Mouse (Mus musculus) bone marrow, adult 2 months (tissue): ENCODE results near the gene Gm9789. TPM values are rescaled to one million over a fixed set of nuclear protein-coding genes. Genes with fewer than 3 reads are reported as not detected.
"Not testable (repeated sequence)": the region's sequence is repeated elsewhere in the genome, so short reads cannot be mapped to it uniquely, and the experiment has no call there.

ENCODE experiments used
- H3K27ac ChIP-seq: fragments of 200-500 bp; 2 replicates; pipeline ENCODE4 v1.5.1; 2012; ENCODE audit warnings: low read depth, mild to moderate bottlenecking, control low read depth, inconsistent platforms, low read length; ENCODE audit not compliant: control insufficient read depth, poor library complexity, insufficient read depth
- H3K4me1 ChIP-seq: fragments of 200-500 bp; 2 replicates; pipeline ENCODE4 v1.6.1; 2011; ENCODE audit warnings: low read length; ENCODE audit not compliant: control insufficient read depth, insufficient read depth
- H3K4me3 ChIP-seq: fragments of 200-500 bp; replicated peaks from 2 replicates; pipeline ENCODE3; 2011; ENCODE audit warnings: mild to moderate bottlenecking, low read depth, low read length, control low read depth; ENCODE audit not compliant: control insufficient read depth
- CTCF ChIP-seq: fragments of 200-500 bp; IDR thresholded peaks from 2 replicates; pipeline ENCODE4 v1.5.1; 2011; ENCODE audit warnings: low read length, control low read depth; ENCODE audit not compliant: control insufficient read depth, insufficient read depth
- POLR2A ChIP-seq: fragments of 200-500 bp; IDR thresholded peaks from 2 replicates; pipeline ENCODE4 v1.6.1; 2011; ENCODE audit warnings: low read depth, mild to moderate bottlenecking, control low read depth, low read length, borderline replicate concordance; ENCODE audit not compliant: control insufficient read depth
- WGBS: fragments of 180-500 bp; shearing (Covaris S2); methylation state at CpG from one replicate; pipeline ENCODE4 v1.1.7; 2018; 5-methylcytosine and 5-hydroxymethylcytosine counted together
- polyA plus RNA-seq: library from polyadenylated mRNA; stranded (reverse); fragments of >200 nt; gene quantifications from 2 replicates; pipeline ENCODE4 v1.2.4, GENCODE M21; 2011; ENCODE audit warnings: low replicate concordance; ENCODE audit not compliant: missing spikeins, insufficient read depth, insufficient read length

The Gm9789 gene
- not detected in 2 replicates for polyA plus RNA-seq

DNA sequence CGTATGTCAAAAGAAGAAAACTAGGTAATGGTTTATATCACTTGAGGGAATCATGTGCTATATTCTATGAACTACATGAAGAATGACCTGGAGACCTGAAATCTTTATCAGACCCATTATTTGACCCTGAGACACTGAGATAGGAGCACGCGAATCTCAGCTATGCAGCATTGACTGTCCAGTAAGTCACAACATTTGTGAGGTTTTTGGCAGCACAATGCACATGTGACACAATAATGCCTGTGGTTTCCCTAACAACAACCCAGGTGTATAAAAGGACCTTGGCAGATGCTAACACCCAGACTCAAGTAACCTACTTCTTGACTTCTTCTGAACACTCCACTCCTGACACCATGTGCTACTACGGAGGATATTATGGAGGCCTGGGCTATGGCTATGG lies at the start of gene Gm9789:
Gene Gm9789, plus strand, starts transcription at position 301 of the 400 bp plus-strand sequence.
- 74% methylated on average over 4 of the region's 4 CpGs for WGBS
- no peak within 1 kb of the TSS for H3K27ac ChIP-seq
- TF ChIP-seq CTCF (no peak), POLR2A (no peak)
- no peak within 1 kb of the TSS for H3K4me3 ChIP-seq
- H3K4me1 ChIP-seq: no peaks in the 10 kb centered on the region

DNA sequence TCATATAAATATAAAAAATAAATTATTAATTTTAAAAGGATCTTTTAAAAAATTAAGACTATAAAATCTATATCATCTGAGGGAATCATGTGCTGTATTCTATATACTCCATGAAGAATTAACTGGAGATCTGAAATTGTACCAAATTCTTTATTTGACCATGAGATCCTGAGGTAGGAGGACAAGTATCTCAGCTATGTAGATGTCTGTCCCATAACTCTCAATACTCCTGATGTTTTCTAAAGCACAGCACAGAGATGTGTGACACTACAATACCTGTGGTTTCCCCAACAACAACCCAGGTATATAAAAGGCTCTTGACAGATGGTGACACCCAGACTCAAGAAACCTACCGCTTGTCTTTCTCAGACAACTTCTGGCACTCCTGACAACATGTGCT lies 17.2 kb upstream of the Gm9789 start, which contains the start of gene Gm6358:
Gene Gm6358, plus strand, starts transcription at position 301 of the 400 bp plus-strand sequence.
- 90% methylated on average over 1 of the region's 1 CpGs for WGBS
- Histone ChIP-seq H3K27ac (no peak within 1 kb of the TSS), H3K4me3 (no peak within 1 kb of the TSS), H3K4me1 (no peaks in the 10 kb centered on the region)
- TF ChIP-seq POLR2A (no peak), CTCF (no peak)

DNA sequence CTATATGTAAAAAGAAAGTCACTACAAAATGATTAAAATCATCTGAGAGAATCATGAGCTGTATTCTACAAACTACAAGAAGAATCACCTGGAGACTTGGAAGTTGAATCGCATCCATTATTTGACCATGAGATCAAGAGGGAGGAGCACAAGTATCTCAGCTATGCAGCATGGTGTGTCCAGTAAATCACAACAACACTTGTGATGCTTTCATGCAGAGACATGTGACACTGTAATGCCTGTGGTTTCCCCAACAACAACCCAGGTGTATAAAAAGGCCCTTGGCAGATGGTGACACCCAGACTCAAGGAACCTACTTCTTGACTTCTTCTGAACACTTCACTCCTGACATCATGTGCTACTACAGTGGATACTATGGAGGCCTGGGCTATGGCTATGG lies 7.0 kb upstream of the Gm9789 start, which contains the start of gene Gm10061:
Gene Gm10061, plus strand, starts transcription at position 301 of the 400 bp plus-strand sequence.
- WGBS: 79% methylated on average over 1 of the region's 1 CpGs

DNA sequence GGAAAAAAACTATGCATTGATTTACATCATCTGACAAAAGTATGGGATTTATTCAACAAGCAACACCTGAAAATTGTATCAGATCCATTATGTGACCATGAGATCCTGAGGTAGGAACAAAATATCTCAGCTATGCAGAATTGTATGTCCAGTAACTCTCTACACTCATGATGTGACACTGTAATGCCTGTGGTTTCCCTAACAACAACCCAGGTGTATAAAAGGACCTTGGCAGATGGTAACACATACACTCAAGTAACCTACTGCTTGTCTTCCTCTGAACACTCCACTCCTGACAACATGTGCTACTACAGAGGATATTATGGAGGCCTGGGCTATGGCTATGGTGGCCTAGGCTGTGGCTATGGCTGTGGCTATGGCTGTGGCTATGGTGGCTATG lies 11.4 kb downstream of the Gm9789 start, which contains the start of gene Gm7735:
Gene Gm7735, plus strand, starts transcription at position 301 of the 400 bp plus-strand sequence.
- not testable (repeated sequence) for H3K27ac ChIP-seq, H3K4me1 ChIP-seq, H3K4me3 ChIP-seq

More for the DNA sequence above, 7.0 kb upstream of the Gm9789 start, which contains the start of gene Gm10061:
- Histone ChIP-seq H3K4me3 (no peak within 1 kb of the TSS), H3K4me1 (no peaks in the 10 kb centered on the region), H3K27ac (no peak within 1 kb of the TSS)
- TF ChIP-seq POLR2A (no peak), CTCF (no peak)

DNA sequence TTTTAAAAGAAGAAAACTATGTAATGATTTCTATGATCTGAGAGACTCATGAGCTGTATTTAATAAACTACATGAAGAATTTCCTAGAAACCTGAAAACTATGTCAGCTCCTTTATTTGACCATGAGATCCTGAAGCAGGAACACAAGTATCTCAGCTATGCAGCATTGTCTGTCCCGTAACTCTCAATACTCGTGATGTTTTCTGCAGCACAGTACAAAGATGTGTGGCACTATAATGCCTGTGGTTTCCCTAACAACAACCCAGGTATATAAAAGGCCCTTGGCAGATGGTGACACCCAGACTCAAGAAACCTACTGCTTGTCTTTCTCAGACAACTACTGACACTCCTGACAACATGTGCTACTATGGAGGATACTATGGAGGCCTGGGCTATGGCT lies 16.7 kb downstream of the Gm9789 start, which contains the start of gene 1110057P08Rik:
Gene 1110057P08Rik, plus strand, starts transcription at position 301 of the 400 bp plus-strand sequence.
- no peak within 1 kb of the TSS for H3K27ac ChIP-seq
- no peaks in the 10 kb centered on the region for H3K4me1 ChIP-seq
- no peak for TF ChIP-seq POLR2A
- TF ChIP-seq CTCF: no peak
- H3K4me3 ChIP-seq: no peak within 1 kb of the TSS
- 58% methylated on average over 2 of the region's 2 CpGs for WGBS

DNA sequence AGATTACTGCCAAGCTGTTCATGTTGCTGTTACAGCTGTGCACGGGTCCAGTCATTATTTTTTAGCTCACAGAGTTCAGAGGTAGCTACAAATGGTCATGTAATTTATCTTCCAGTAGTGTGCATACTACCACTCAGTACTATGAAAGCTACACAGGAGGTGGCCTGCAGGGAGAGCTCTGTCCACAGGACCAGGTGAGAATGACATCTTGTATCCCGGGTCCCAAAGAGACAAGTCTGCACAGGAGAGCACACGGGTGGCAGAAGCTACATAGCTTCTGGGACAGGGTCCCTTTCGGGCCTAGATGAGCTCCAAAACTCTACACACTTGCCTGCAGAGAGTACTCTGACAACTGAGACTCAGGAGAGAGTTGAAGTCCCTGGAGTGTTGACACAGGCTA lies 30.9 kb downstream of the Gm9789 start:
- TF ChIP-seq CTCF (no peak), POLR2A (no peak)
- H3K4me3 ChIP-seq: no peak overlapping the region
- H3K4me1 ChIP-seq: no peaks in the 10 kb centered on the region
- H3K27ac ChIP-seq: no peak overlapping the region
- WGBS: 76% methylated on average over 4 of the region's 4 CpGs

DNA sequence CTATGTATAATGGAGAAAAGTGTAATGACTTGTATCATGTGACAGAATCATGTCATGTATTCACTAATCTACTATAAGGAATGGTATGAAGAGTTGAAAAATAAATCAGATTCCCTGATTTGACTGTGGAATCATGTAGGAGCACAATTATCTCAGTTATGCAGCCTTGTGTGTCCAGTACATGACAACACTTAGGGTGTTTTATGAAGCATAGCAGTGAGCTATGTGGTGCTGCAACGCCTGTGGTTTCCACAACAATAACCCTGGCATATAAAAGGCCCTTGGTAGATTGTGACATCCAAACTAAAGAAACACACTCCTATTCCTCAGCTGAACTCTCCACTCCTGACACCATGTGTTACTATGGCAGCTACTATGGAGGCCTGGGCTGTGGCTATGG lies 47.8 kb downstream of the Gm9789 start, which contains the start of gene Krtap20-2:
Gene Krtap20-2, plus strand, starts transcription at position 301 of the 400 bp plus-strand sequence.
- H3K4me3 ChIP-seq: no peak within 1 kb of the TSS
- 46% methylated on average over 1 of the region's 1 CpGs for WGBS
- H3K4me1 ChIP-seq: no peaks in the 10 kb centered on the region
- H3K27ac ChIP-seq: no peak within 1 kb of the TSS
- no peak for TF ChIP-seq CTCF

Other genes with a start within 250 kb of the Gm9789 start
- not detected in 2 replicates for gene Krtap19-9b, start 225.7 kb upstream of the Gm9789 start, polyA plus RNA-seq
- gene Krtap16-3, start 195.1 kb upstream of the Gm9789 start, polyA plus RNA-seq: not detected in 2 replicates
- gene Krtap22-2, start 147.2 kb upstream of the Gm9789 start, polyA plus RNA-seq: not detected in 2 replicates
- gene Gm10229, start 142.7 kb upstream of the Gm9789 start, polyA plus RNA-seq: not detected in 2 replicates
- not detected in 2 replicates for gene Krtap6-1, start 126.3 kb upstream of the Gm9789 start, polyA plus RNA-seq
- not detected in 2 replicates for gene Gm10228, start 116.5 kb upstream of the Gm9789 start, polyA plus RNA-seq
- gene Krtap6-5, start 110.1 kb upstream of the Gm9789 start, polyA plus RNA-seq: not detected in 2 replicates
- gene 1110025L11Rik, start 94.0 kb upstream of the Gm9789 start, polyA plus RNA-seq: not detected in 2 replicates
- gene Krtap6-3, start 73.9 kb upstream of the Gm9789 start, polyA plus RNA-seq: not detected in 2 replicates
- not detected in 2 replicates for gene Gm6358, start 17.1 kb upstream of the Gm9789 start, polyA plus RNA-seq
- gene Gm10061, start 6.9 kb upstream of the Gm9789 start, polyA plus RNA-seq: not detected in 2 replicates
- gene Gm7735, start 11.5 kb downstream of the Gm9789 start, polyA plus RNA-seq: not detected in 2 replicates
- gene 1110057P08Rik, start 16.8 kb downstream of the Gm9789 start, polyA plus RNA-seq: not detected in 2 replicates
- gene Krtap20-2, start 47.9 kb downstream of the Gm9789 start, polyA plus RNA-seq: not detected in 2 replicates
- not detected in 2 replicates for gene Krtap21-1, start 245.9 kb downstream of the Gm9789 start, polyA plus RNA-seq